Mouse (Mus musculus) thymus, postnatal 36 days (tissue): ENCODE results near the gene Ush2a.

Experiments used
- DNase-seq, 2 experiments: peaks; one replicate each; pipeline ENCODE4 v3.0.0; 2022; ENCODE audit warnings: mixed read lengths in 2 of 2

Ush2a gene

DNA sequence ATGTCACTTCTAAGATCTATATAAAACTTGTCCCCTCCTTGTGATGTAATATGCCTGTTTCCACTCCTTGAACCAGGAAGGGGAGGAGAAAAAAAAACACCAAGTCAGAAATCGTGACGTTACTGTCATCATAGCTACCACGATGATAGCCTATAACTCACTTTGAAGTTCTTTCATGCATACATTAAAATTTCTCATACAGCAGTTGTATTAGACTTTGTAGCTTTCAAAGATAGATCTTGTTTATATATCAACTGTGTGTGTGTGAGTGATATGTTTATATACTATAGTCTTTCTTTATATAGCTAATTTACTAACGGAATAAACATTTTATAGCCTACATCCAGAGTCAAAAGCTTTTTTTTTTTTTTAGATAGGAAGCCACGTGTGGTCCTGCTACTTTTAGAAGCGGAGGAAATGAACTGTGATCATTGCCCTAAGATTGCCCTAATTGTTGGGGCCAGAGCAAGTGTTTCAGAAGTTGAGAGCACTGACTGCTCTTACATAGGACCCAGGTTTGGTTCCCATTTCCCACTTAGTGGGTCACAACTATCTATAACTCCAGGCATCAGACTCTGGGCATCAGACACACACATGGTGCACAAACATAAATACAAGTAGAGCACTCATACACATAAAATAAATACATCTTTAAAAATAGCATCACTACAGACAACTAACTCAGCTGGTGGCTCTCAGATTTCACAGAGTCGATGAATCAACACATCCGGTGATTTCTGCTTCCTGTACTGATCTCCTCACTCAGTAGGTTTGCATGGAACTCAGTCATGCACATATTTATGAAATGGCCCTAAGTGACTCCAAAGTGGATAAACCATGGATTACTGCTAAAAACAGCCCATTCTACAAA, 413.1 kb downstream of the Ush2a start:
- DNase-seq, result no peak

DNA sequence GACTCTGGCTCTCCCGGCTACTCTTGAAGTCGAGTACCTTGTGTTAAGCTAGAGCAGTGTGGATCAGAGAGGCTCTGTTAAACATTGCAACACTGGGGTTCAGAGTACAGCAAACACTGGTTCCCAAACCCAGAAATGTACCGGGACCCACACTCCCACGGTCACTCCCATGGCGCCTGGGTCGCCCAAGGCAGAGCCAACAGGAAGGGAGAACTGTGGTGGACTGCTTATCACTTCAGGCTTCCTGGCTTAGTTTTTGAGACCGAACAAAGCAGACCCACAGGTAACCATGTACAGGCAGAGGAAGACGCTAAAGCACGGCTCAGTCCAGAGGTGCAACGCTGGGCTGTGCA, 413.7 kb downstream of the Ush2a start:
- no peak for DNase-seq

DNA sequence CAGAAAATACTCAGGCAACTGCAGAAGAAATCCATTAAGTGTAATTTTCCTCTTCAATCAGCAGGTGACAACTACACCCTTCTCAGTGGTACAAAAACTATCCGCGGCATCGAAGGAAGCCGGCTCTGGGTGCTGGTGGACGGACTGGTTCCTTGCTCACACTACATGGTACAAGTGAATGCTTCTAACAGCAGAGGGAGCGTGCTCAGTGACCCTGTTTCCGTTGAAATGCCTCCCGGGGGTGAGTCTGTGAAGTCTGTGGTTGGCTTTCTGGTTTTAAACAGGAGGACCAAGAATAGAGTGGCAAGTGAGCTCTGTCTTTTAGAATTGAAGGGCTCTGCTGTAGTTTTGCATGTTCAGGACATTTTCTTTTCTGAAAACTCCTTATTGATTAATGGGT, 416.4 kb downstream of the Ush2a start:
- no peak for DNase-seq

DNA sequence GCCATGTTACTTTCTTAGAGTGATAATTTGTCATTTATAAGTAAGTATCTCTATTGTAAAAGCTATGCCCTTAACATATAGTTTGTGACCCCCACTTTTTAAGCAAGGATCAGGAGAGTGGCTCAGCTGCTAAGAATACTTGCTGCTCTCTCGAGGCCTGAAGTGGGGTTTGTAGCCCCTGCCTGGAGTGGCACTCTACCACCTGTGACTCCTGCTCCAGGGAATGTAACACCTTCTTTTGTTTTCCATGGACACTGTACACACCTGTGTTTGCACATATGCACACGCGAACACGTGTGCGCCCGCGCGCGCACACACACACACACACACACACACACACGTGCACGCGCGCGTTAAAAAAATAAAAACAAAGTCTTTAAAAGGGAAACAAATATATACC, 424.5 kb downstream of the Ush2a start:
- no peak for DNase-seq

DNA sequence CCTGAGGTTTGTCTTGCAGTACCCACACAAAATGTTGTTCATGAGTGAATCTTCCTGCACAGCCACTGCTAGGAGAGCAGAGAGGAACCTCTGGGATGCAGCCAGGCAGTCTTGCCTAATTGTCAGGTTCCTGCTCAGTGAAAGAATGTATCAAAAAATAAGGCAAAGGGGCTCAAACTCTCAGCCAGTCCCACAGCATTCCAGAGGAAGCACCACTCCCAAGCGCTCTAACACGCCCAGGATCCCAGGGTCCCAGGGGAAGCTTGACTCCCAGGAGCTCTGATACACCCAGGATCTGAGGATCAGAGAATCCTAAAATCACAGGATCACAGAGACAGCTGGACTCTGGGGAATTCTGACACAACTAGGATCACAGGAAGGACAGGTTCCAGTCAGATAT, 434.5 kb downstream of the Ush2a start:
- DNase-seq, result no peak

DNA sequence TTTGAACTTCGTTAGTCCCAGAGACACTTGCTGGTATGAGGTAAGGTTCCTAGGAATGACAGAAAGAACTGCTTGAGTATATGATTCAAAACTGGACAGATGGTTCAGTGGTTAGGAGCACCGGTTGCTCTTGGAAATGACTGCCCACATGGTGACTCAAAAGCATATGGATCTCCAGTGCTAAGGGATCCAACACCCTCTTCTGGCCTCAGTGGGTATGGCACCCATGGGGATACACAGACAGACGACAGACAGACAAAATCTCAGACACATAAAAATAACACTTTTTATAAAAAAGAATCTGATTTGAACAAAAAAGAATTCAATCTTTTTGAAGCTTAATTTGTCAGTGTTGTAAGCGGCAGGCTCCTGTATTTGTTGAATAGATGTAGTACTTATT, 446.4 kb downstream of the Ush2a start:
- DNase-seq, result no peak

DNA sequence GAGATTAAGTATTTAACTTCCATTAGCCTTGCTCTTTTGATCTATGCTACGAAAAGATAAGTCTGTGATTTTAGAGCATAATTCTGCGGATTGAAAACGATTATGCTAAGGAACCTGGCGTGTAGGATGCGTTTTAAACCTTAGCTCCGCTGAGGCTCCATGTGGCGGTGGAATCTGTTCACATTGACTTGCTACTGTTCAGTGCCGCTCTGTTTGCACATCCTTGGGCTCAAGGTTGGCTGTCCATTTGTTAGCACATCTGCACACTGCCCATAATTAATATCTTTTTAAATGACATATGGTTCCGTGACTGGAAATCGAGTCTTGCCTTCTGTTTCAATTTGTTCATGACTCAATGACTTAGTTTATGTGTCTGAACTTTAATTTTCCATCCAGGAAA, 446.9 kb downstream of the Ush2a start:
- DNase-seq, result no peak

DNA sequence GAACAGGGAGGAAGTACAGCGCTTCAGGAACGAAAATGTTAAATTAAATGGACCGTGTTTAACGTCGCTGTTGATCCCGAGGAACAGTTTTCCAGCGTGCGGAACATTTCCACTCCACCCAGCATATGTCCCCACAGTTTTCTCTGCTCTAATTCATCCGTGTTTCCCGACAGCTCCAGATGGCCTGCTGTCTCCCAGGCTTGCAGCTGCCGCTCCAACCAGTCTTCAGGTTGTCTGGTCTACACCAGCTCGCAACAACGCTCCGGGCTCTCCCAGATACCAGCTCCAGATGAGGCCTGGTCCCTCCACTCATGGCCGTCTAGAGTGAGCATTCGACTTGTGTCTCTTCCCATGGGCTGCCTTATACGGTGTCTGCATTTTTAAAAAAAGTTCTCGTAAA, 452.3 kb downstream of the Ush2a start:
- no peak for DNase-seq

DNA sequence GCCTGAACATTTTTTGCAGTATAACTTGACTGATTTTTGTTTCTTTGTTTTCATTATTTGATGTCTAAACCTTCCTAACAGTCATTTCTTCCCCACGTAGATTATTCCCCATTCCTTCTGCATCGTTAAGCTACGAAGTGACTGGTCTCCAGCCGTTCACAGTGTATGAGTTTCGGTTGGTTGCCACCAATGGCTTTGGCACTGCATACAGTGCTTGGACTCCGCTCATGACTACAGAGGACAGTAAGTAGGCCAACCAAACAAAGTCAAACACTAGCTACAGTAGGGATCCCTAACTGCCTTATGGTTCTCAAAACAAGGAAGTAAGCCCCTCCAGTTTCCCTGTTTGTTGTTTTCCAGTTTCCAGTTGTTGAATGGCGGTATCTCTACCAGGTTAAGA, 453.1 kb downstream of the Ush2a start:
- DNase-seq, result no peak

DNA sequence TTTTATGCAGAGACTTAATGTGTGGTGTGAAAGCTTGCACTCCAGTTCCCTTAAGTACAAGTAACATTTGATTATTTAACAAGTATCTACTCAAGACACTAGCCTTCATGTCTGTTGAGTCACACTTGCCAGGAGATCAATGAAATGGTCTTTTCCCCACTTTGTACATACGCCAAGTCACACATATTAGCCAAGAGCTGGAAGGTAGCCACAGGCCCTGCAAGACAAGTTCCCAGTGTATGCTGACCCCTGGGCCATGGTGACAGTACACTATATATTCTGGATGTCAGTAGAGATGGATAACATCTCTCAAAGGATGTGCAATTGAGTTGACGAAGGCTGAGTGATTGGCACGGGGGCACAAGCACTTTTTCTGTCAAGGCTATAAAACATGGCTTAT, 455.1 kb downstream of the Ush2a start:
- DNase-seq, result no peak

DNA sequence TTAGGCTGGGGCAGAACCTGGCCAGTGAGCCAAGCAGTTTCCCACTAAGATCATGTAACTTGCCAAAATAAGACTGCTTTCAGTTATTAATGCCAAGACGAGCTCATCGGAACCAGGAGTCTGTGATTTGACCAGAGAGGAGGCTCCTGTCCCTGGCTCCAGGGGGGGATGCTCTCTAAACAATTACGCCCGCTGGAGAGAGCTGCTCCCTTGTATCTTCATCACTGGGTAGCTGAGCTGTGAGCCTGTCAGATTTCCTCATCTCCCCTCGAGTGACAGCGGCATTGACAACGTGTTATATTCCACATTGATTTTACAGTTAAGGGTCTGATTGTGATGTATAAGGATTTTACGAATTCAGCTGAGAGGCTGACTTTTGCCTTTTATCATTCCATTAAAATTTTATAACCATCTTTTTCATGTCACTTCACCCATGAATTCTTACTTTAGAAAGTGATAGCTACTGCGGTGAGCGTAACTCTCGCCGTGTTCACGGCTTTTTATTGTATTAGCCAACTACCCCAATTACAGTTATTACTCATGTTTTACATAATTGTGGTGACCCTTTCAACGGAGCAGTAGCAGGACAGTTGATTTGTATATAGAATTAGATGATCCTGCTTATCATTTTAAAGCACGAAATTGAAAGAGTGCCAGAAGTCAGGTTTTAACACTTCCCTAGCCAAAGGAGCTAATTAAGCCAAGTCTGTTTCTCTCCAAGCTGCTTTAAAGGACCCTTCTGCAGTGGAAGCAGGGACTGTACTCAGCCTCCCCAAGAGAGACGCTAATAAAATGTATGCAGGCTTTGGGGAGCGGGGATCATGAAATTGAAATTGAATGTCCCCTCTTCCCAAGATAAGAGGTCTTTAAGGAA, 463.5 kb downstream of the Ush2a start:
- no peak for DNase-seq

DNA sequence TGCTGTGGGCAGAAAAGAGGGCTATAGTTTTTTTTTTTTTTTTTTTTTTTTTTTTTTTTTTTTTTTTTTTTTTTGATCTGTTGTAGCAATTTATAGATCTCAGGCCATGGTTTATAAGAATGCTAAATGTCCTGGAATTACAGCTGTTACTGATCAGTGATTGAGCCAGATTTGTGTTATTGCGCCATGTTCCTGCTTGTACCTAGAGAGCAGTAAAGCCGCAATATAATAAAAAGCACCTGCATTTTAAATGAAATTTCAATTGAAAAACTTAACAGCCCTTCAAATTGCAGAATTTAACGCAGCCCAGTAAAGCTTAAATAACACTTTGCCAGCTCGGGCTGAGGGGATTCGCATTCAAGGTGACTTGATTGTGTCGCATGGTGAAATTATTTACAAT, 465.1 kb downstream of the Ush2a start:
- no peak for DNase-seq

DNA sequence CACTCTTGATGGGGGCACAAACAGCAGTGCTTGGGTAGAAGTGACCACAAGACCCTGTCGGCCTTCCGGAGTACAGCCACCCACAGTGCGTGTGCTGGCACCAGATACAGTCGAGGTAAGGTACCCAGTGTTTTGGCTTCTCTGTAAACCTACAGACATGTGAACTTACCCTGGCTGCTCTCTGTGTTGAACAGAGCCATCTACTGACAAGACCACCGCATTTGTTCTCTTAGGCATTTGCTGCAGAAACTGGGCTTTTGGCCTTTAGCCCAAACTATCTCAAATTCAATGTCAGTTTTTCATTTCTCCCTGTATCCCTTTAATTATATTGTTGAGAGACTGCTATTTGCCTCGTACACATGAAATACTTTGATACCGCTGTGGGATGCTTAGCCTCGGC, 466.8 kb downstream of the Ush2a start:
- DNase-seq, result no peak

DNA sequence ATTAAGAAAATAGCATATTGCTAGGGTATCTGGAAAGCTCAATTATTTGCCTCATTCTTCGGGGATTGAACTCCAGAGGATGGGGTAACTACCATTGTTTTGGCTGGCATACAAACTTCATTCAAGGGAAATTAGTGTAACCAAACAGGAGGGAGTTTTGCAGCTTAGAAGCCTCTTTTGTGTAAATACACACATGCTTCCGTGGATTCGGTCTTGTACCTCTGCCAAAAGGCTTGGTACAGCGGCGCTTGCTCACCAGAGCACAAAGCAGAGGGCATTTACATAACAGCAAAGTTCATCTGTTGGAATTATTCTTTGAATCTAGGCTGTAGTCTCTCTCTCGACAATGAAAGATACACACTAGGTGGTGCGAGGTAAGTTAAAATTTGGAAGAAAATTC, 467.4 kb downstream of the Ush2a start:
- no peak for DNase-seq

DNA sequence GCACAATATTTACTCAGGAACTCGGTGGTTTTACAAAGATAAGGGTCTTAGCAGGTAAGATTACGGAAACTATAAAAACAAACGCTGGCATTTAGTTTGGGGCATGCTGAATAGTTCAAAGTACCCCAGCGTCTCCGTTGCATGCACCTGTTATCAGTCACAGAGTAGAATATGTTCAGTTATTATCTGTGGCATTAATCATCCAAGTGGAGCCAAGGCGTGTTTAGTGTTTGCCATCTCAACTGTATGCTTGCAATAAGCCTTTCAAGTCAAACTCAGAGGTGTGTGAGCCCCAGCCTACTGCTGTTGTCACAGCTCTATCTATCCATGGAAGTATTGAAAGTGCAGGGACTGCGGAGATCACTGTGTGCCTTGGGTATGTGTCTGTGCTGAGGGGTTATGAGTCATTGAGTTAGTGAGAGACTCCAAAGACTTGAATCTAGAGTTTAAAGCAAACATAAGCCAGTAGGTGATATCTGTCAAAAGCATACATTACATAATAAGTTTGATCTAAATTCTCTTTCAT, 473.0 kb downstream of the Ush2a start:
- no peak for DNase-seq

DNA sequence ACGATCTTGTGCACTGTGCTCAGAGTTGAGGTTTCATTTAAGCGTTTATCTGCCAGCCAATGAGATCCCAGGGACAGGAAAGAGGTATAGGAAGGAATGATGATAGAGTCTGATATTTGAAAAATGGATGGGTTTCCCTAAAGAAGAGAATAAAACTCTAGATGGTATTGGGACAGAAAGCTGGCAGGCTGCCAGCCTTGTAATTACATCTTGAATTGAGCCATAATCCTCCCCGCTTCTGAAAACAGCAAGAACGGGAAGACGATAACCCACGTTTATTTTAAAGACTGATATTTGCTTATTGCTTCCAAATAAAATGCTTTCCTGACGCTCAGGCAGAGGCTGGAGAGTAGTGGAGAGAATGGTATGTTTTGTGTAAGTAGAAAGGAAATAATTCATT, 481.1 kb downstream of the Ush2a start:
- DNase-seq, result no peak

DNA sequence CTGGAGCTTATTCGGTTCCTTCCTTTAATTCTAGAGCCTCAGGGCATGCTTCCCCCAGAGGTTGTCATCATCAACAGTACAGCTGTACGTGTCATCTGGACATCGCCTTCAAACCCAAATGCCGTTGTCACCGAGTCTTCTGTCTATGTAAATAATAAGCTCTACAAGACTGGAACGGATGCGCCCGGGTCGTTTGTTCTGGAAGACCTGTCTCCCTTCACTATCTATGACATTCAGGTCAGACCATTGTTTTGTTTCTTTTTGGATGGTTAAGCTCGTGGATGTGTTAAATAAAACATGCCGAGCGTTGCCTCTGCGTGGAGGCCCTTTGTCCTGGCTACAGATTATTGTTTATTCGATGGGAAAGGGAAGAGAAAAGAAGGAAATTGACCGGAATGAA, 493.2 kb downstream of the Ush2a start:
- no peak for DNase-seq

DNA sequence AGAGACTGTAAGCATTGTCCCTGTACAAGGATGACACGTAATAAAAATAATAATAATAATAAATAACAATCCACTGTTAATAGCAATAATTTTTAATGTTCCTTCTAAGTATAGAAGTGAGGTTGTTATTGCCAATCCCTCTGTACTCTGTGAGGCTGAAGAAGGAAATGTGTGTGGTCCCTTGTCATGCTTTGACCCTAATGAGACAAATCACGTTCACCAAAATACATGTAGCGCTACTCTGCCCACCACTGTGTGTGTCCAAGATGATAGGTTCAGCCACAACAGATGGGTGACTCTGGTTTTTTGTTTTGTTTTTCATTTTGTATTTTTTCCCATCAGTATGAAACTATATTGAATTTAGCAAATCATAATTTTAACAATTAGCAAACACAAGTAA, 498.7 kb downstream of the Ush2a start:
- no peak for DNase-seq

DNA sequence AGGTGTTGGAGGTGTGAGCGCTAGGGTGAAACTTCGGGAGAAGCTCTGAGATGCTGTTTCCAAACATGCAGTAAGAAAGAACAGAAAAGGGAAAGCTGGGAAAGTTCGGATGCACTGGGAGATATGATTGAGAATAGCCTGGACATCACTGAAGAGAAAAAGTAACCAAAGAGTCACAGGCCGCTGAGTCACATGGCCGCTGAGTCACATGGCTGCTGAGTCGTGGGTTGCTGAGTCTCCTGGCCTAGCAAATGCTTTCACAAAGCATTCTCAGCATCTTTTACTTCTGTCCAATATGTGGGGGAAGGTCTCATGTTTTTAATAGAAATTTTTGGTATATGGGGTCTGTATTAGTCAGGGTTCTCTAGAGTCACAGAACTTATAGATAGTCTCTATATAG, 500.6 kb downstream of the Ush2a start:
- no peak for DNase-seq

DNA sequence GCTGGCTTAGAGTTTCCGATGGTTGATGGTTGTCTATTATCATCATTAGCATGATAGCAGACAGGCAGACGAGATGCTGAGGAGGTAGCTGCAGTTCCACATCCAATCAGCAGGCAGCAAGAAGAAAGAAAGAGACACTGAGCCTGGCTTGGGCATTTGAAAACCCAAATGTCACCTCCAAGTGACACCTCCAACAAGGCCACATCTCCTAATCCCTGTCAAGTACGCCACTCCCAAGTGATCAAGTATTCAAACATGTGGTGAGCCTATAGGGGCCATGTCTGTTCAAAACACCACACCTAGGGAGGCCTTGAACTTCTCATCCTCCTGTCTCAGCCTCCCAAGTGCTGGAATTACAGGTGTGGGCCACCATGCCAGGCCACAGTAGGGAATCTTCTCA, 501.9 kb downstream of the Ush2a start:
- DNase-seq, result no peak

DNA sequence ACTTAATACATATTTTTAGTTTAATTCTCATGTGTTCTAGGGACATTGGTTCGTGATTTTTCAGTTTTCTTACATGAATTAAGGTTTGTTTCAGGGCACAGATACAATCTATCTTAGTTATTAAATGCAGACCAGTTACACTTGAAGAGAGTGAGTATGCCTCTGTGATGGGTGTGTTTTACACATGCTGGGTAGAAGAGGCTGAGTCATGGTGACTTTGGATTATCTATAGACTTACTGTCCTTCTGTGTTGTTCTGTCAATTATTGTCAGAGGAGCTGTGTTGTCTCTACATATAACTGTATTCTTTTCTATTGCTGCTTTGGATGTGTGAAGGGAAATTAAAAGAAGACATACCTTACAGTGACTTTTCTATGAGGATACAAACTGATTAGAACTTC, 509.0 kb downstream of the Ush2a start:
- no peak for DNase-seq

DNA sequence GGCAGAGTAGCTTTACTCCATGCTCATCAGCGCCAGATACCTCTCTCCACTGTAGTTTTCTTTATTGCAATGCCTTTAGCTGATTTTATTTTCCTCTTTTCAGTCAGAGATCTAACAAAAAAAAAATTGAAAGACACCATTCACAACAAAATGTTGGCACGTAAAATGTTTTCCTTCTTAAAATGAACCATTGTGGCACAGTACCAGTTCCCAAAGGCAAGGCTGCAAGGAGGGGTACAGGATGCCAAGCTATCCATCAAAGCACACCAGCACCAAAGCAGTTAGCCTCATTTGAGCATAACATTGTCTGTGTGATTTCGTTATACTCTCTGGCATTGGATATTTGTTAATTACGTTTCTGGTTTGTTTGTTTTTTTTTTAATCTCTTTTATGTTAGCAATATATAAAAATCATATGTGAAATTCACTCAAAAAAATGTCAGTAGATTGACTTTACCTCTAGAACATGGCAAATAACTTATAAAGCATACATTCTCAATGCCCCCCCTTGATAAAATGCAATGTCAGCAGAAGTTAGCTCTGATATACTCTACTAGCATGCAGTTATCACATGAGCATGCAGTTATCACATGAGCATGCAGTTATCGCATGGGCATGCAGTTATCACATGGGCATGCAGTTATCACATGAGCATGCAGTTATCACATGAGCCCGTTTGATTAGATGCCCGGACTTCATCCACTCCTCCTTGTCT, 510.9 kb downstream of the Ush2a start:
- DNase-seq, result no peak

DNA sequence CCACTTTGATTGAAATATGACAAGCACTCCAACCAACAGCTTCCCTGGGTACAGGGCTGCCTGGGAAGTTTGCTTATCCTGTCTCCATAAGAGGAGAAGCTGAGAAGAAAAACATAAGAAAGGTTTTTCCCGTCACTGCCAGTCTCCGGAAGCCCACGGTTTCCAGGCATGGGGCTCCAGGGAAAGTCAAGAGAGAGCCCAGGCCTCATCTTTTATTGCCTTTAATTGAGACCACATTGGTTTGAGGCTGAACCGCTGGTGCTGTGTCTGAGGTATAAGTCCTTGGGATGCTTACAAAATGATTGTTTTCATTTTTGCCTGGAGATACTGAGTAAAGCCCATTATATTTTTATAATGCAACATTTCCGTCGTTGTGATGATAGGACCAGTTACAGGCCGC, 511.8 kb downstream of the Ush2a start:
- DNase-seq, result no peak
